Mouse (Mus musculus) thymus, adult 2 months (tissue): ENCODE data around the gene Ccdc12. TPM values are rescaled to one million over a fixed set of nuclear protein-coding genes. Genes with fewer than 3 reads are reported as not detected.
A peak's percentile ranks its signal among the peaks of the same experiment; 100 is the strongest.

Experiments used
- DNase-seq: peaks from one replicate; pipeline ENCODE4 v3.0.0; 2021
- H3K27ac ChIP-seq: fragments of 200-500 bp; 2 replicates; pipeline ENCODE4 v1.5.1; 2012; ENCODE audit warnings: low read length, control low read depth; ENCODE audit not compliant: control insufficient read depth, insufficient read depth
- H3K27me3 ChIP-seq: fragments of 200-500 bp; 2 replicates; pipeline ENCODE4 v1.6.1; 2012; ENCODE audit warnings: mild to moderate bottlenecking, low read length, moderate library complexity, mixed read lengths; ENCODE audit not compliant: control insufficient read depth, insufficient read depth
- H3K36me3 ChIP-seq: fragments of 200-500 bp; 2 replicates; pipeline ENCODE4 v1.6.1; 2012; ENCODE audit warnings: mild to moderate bottlenecking, low read length, moderate library complexity; ENCODE audit not compliant: control insufficient read depth, insufficient read depth
- H3K4me1 ChIP-seq: fragments of 200-500 bp; replicated peaks from 2 replicates; pipeline ENCODE4 v1.6.1; 2012; ENCODE audit warnings: low read length; ENCODE audit not compliant: control insufficient read depth, insufficient read depth
- H3K4me3 ChIP-seq: fragments of 200-500 bp; 2 replicates; pipeline ENCODE4 v1.5.1; 2012; ENCODE audit warnings: mild to moderate bottlenecking, low read length, control low read depth, moderate library complexity; ENCODE audit not compliant: control insufficient read depth, insufficient read depth
- CTCF ChIP-seq: fragments of 200-500 bp; IDR thresholded peaks from 2 replicates; pipeline ENCODE4 v1.5.1; 2012; ENCODE audit warnings: mild to moderate bottlenecking, control low read depth, low read length, moderate library complexity, borderline replicate concordance; ENCODE audit not compliant: control insufficient read depth, poor library complexity, insufficient read depth; ENCODE audit errors: extremely low read depth
- POLR2A ChIP-seq: fragments of 200-500 bp; IDR thresholded peaks from 2 replicates; pipeline ENCODE4 v1.6.1; 2012; ENCODE audit warnings: mild to moderate bottlenecking, low read length, control low read depth, moderate library complexity; ENCODE audit not compliant: control insufficient read depth, poor library complexity, insufficient read depth; ENCODE audit errors: extremely low read depth
- WGBS: fragments of 180-500 bp; shearing (Covaris S2); methylation state at CpG from one replicate; pipeline ENCODE4 v1.1.7; 2018; 5-methylcytosine and 5-hydroxymethylcytosine counted together
- polyA plus RNA-seq: library from polyadenylated mRNA; depleted of rRNA; stranded (reverse); fragments of >200 nt; gene quantifications from 2 replicates; pipeline ENCODE4 v1.2.3, GENCODE M21; 2012

Gene Ccdc12
- polyA plus RNA-seq, 1 experiment, result 152 TPM

DNA sequence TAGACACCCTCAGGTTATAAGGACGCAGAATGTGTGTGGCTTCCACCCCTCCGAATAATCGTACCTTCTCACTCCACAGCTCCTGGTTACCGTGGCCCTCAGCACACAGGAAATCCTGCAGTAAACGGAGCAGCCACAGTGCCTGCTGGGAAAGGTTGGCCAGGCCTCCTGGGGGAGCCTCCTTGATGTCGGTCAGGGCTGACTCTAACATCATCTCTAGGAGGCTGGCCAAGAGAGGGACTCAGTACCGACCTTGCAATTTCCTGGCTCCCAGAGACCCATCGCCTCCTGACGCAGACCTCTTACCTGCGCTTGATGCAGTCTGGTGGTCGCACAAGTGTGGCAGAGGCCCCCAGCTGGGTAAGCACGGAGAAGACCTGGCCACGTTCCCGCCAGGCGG lies 23.6 kb upstream of the Ccdc12 start:
- Histone ChIP-seq H3K4me3 (no peak overlapping the region), H3K36me3 (peaks cover 86% of the 10 kb centered on the region), H3K27ac (no peak overlapping the region), H3K27me3 (no peaks in the 10 kb centered on the region), H3K4me1 (no peaks in the 10 kb centered on the region; the same call in 1 of the 2 replicates)
- no peak for DNase-seq
- TF ChIP-seq POLR2A, result no peak
- TF ChIP-seq CTCF, result no peak
- WGBS, result 98% methylated on average over 15 of the region's 15 CpGs

DNA sequence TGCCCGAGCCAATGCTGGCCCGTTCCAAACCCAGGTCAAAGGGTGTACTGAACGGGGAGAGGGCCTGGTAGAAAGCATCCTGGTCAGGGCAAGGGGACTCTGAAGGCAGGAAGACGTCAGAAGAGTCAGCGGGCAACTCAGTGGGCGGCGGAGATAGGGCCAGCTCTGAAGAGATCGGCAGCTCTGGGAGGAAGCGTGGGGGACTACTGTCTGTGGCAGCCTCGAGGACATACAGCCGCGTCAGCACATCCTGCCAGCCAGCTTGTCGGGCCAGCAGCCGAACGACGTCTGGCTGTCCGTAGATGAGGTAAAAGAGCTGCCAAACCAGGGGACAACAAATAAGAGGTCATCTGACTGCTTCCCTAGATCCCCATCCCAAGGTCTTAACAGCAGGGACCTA lies 22.4 kb upstream of the Ccdc12 start:
- H3K36me3 ChIP-seq, result peaks cover 84% of the 10 kb centered on the region
- WGBS, result 98% methylated on average over 17 of the region's 17 CpGs
- no peak overlapping the region for H3K27ac ChIP-seq
- H3K4me1 ChIP-seq, result no peaks in the 10 kb centered on the region; the same call in 1 of the 2 replicates
- no peak for DNase-seq
- no peak overlapping the region for H3K4me3 ChIP-seq
- no peaks in the 10 kb centered on the region for H3K27me3 ChIP-seq
- TF ChIP-seq CTCF, result no peak
- no peak for TF ChIP-seq POLR2A

GRCm38 (mm10) chr9:110635225-110635624 lies 21.1 kb upstream of the Ccdc12 start:
- 18% methylated on average over 19 of the region's 19 CpGs for WGBS
- Histone ChIP-seq H3K4me1 (no peaks in the 10 kb centered on the region; the same call in 1 of the 2 replicates), H3K4me3 (no peak overlapping the region), H3K36me3 (peaks cover 77% of the 10 kb centered on the region), H3K27ac (no peak overlapping the region), H3K27me3 (no peaks in the 10 kb centered on the region)
- TF ChIP-seq POLR2A, result no peak
- TF ChIP-seq CTCF, result peak; percentile 99
- DNase-seq, result peak; percentile 89

DNA sequence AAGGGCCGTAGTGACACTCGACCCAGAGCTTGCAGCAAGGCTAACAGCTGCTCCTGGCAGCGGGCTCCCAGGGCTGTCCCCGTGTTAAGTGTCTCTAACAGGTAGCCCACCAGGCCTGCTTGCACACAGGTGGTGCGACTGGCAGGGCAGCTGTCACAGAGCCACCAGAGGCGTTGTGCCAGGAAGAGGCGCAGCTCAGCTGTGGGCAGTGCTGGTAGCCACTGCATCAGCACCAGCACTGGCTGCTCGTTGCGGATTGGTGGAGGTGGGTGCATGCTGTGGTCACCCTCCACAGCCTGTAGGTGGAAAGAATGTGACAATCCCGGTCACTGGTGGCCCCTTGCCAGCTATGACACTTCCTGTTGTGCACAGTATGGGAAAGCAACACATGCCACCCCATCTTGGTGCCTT lies 17.7 kb upstream of the Ccdc12 start:
- 93% methylated on average over 10 of the region's 10 CpGs for WGBS
- DNase-seq, result no peak
- no peaks in the 10 kb centered on the region for H3K27me3 ChIP-seq
- H3K27ac ChIP-seq, result no peak overlapping the region
- H3K4me1 ChIP-seq, result peaks cover 23% of the 10 kb centered on the region; the same call in 1 of the 2 replicates
- peaks cover 54% of the 10 kb centered on the region for H3K36me3 ChIP-seq
- H3K4me3 ChIP-seq, result no peak overlapping the region
- no peak for TF ChIP-seq CTCF
- no peak for TF ChIP-seq POLR2A

DNA sequence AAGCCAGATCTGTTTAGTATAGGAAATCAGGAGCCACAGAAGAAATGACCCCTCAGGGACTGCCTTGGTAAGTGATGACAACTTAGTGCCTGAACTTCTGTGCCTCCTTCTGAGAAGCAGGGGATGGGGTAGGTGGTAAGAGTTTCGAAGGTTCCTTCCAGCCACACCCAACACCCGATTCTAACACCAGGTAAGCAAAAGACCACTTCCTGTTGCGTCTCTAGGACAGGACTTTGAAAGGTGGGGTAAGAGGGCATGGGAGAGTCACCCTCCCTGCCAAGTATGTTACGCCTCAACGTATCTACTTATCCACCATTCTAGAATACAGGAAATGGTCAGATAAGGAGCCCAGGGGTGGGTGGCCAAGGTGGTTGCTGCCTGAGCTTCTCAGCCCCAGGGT lies 15.3 kb upstream of the Ccdc12 start:
- H3K36me3 ChIP-seq, result peaks cover 35% of the 10 kb centered on the region
- no peak for DNase-seq
- peaks cover 45% of the 10 kb centered on the region for H3K4me1 ChIP-seq
- H3K4me3 ChIP-seq, result no peak overlapping the region
- no peak overlapping the region for H3K27ac ChIP-seq
- no peaks in the 10 kb centered on the region for H3K27me3 ChIP-seq
- no peak for TF ChIP-seq POLR2A
- no peak for TF ChIP-seq CTCF
- WGBS, result 69% methylated on average over 5 of the region's 5 CpGs

GRCm38 (mm10) chr9:110642812-110643524 lies 13.3 kb upstream of the Ccdc12 start:
- no peak for DNase-seq
- H3K4me1 ChIP-seq, result peaks cover 58% of the 10 kb centered on the region
- H3K36me3 ChIP-seq, result peaks cover 20% of the 10 kb centered on the region
- no peak for TF ChIP-seq CTCF
- no peak for TF ChIP-seq POLR2A
- H3K27me3 ChIP-seq, result no peaks in the 10 kb centered on the region
- no peak overlapping the region for H3K27ac ChIP-seq
- 87% methylated on average over 5 of the region's 5 CpGs for WGBS
- H3K4me3 ChIP-seq, result no peak overlapping the region

DNA sequence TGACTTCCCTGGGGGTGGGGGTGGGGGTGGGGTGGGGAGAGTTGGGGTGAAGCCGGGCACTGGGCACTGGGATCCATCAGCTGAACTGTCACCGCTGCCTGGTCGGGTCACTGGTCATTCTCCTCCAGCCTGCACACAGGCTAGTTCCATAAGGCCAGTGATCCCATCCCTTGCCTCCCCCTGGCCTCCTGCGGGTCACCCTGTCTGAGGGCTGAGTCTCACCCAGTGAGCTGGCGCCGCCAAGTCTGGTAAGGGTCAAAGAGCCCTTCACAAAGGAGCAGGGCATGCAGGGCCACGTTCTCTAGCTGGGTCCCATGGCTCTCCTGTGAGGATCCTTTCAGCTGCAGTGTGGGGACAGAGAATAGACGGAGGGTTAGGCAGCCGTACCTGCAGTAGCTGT lies 12.5 kb upstream of the Ccdc12 start:
- no peak for DNase-seq
- TF ChIP-seq POLR2A, result no peak
- TF ChIP-seq CTCF, result no peak
- H3K36me3 ChIP-seq, result peaks cover 14% of the 10 kb centered on the region
- H3K27ac ChIP-seq, result no peak overlapping the region
- H3K4me1 ChIP-seq, result peaks cover 58% of the 10 kb centered on the region
- no peaks in the 10 kb centered on the region for H3K27me3 ChIP-seq
- WGBS, result 92% methylated on average over 9 of the region's 9 CpGs
- H3K4me3 ChIP-seq, result no peak overlapping the region
